Mouse (Mus musculus): Measurements from ENCODE around the gene Ptk6.

DNA sequence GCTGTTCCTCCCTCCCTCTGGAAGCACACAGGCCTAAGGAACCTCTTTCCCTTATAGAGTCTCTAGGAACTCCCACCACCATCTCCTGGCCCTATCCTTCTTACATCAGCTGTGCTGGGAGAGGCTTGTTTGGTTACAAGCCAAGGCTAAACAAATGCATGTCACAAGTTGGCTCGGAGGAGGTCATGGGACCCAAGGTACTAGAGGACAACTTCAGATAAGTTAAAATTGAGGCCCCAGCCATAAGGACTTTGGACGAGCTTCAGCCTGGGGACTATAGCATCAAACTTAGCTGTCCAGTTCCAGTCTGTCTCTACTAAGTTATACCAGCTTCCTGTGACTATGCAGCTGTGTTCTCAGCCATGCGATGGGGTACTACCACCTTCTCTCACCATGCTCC, 24.5 kb upstream of the Ptk6 start:
- no peak for TF ChIP-seq ZNF384 (IDR thresholded peaks at IDR 0.05; ENCODE audit: low read depth, low read length)
- no peak for TF ChIP-seq HCFC1 (IDR thresholded peaks at IDR 0.05; ENCODE audit: borderline replicate concordance, insufficient read depth, low read length)

Data from ES-E14 (cell line).